10 mouse cellular contexts compared by ENCODE assay signal in the genomic region with DNA sequence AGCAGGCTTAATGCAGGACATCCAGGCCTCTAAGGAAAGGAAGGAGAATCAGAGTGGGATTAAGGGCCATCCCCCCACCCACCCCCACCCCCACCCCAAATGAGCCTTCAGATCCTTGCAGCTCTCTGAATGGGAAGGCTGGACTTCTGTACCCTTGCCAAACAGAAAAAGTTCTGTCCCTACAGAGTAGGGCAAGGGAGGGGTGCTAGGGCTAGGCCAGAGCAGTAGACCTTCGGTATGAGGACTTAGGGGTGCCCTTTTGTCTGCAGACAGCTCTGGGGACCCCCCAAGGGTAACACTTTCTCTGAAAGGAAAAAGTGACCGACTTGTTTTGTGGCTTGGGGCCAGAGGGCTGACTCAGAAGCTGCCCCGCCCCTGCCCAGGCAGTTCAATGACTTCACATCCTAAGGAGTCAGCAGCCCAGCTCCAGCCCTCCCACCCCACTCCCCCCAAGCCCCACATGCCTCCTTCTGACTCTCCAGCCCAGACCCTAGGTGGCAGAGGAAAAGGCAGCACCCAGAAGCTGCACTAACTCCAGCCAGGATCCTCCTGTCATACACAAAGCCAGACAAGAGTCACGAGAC.
A peak's percentile ranks its signal among the peaks of the same experiment; 100 is the strongest.
DNase-seq lines count a peak whose midpoint lies in the region; ATAC-seq lines count a peak whose summit lies in the region.
"Had no signal": no experiment of that assay in that cellular context is flagged by ENCODE, and none has a peak within 500 bp of the region (broad histone marks: within the 10 kb centered on the region; RNA-seq: fewer than 3 reads in every experiment).

No protein-coding gene starts in this region.

- peaks cover 2% of the 10 kb centered on the region; the same call in 1 of the 2 replicates for H3K4me1 ChIP-seq in forebrain, embryonic 14.5 days (ENCODE audit: control insufficient read depth, insufficient read depth, low read length)
- H3K4me1 ChIP-seq in forebrain, embryonic 16.5 days (replicated peaks; ENCODE audit: control insufficient read depth, insufficient read depth, low read length), result no peaks in the 10 kb centered on the region; the same call in 1 of the 2 replicates
- peaks cover 55% of the 10 kb centered on the region for H3K4me1 ChIP-seq in embryonic facial prominence, embryonic 15.5 days
- peaks cover 4% of the 10 kb centered on the region for H3K4me1 ChIP-seq in hindbrain, embryonic 16.5 days (ENCODE audit: control insufficient read depth, insufficient read depth, low read depth, low read length)
- H3K4me1 ChIP-seq in lung, embryonic 16.5 days (replicated peaks; ENCODE audit: control insufficient read depth, insufficient read depth, low read length), result peaks cover 62% of the 10 kb centered on the region

- no peaks in the 10 kb centered on the region for H3K36me3 ChIP-seq in forebrain, embryonic 14.5 days (ENCODE audit: control insufficient read depth, insufficient read depth, low read length)
- no peaks in the 10 kb centered on the region for H3K36me3 ChIP-seq in forebrain, embryonic 16.5 days (ENCODE audit: control insufficient read depth, insufficient read depth)
- peaks cover 26% of the 10 kb centered on the region for H3K36me3 ChIP-seq in embryonic facial prominence, embryonic 15.5 days
- no peaks in the 10 kb centered on the region for H3K36me3 ChIP-seq in hindbrain, embryonic 16.5 days (ENCODE audit: control insufficient read depth, insufficient read depth, low read length)
- H3K36me3 ChIP-seq in lung, embryonic 16.5 days (ENCODE audit: control insufficient read depth, insufficient read depth, low read length), result peaks cover 20% of the 10 kb centered on the region

- no peak overlapping the region for H3K27ac ChIP-seq in forebrain, embryonic 14.5 days (ENCODE audit: low read depth, low read length)
- no peak overlapping the region for H3K27ac ChIP-seq in forebrain, embryonic 16.5 days (ENCODE audit: low read length)
- peak overlapping the region; percentile 55 for H3K27ac ChIP-seq in embryonic facial prominence, embryonic 15.5 days (replicated peaks)
- H3K27ac ChIP-seq in hindbrain, embryonic 16.5 days (ENCODE audit: low read depth, low read length), result peak overlapping the region; percentile 50; the same call in 1 of the 2 replicates
- peak overlapping the region; percentile 85 for H3K27ac ChIP-seq in lung, embryonic 16.5 days (ENCODE audit: low read length)
- H3K27ac ChIP-seq: neural tube, embryonic 12.5 days had no signal

- no peaks in the 10 kb centered on the region for H3K27me3 ChIP-seq in forebrain, embryonic 14.5 days (replicated peaks; ENCODE audit: control insufficient read depth, insufficient read depth, low read length)
- H3K27me3 ChIP-seq in forebrain, embryonic 16.5 days (replicated peaks; ENCODE audit: control insufficient read depth, insufficient read depth, low read length), result no peaks in the 10 kb centered on the region
- H3K27me3 ChIP-seq in embryonic facial prominence, embryonic 15.5 days, result no peaks in the 10 kb centered on the region
- H3K27me3 ChIP-seq in hindbrain, embryonic 16.5 days (replicated peaks; ENCODE audit: control insufficient read depth, insufficient read depth, low read length), result no peaks in the 10 kb centered on the region
- no peaks in the 10 kb centered on the region for H3K27me3 ChIP-seq in lung, embryonic 16.5 days (ENCODE audit: control insufficient read depth, insufficient read depth, low read depth, low read length)
- H3K27me3 ChIP-seq: CH12.LX; neural tube, embryonic 12.5 days had no signal

- H3K4me3 ChIP-seq in forebrain, embryonic 14.5 days (ENCODE audit: low read depth, low read length), result no peak overlapping the region
- no peak overlapping the region for H3K4me3 ChIP-seq in forebrain, embryonic 16.5 days (replicated peaks; ENCODE audit: low read length)
- H3K4me3 ChIP-seq in embryonic facial prominence, embryonic 15.5 days (replicated peaks), result no peak overlapping the region
- no peak overlapping the region for H3K4me3 ChIP-seq in hindbrain, embryonic 16.5 days (ENCODE audit: low read length)
- no peak overlapping the region for H3K4me3 ChIP-seq in lung, embryonic 16.5 days (ENCODE audit: low read length)
- H3K4me3 ChIP-seq: neural tube, embryonic 12.5 days had no signal

- no peak overlapping the region for H3K4me2 ChIP-seq in forebrain, embryonic 14.5 days (ENCODE audit: low read length)
- H3K4me2 ChIP-seq in forebrain, embryonic 16.5 days (ENCODE audit: low read length), result no peak overlapping the region
- no peak overlapping the region for H3K4me2 ChIP-seq in embryonic facial prominence, embryonic 15.5 days (replicated peaks)
- H3K4me2 ChIP-seq in hindbrain, embryonic 16.5 days (ENCODE audit: low read length), result no peak overlapping the region
- 0 out of 2 replicates have a peak overlapping the region, but pooled peaks have one; percentile 17 for H3K4me2 ChIP-seq in lung, embryonic 16.5 days (ENCODE audit: low read depth, low read length)
- H3K4me2 ChIP-seq: neural tube, embryonic 12.5 days had no signal

- ATAC-seq in forebrain, embryonic 14.5 days, result 0 out of 2 replicates have a peak, but pooled peaks have one; percentile 12
- ATAC-seq in forebrain, embryonic 16.5 days, result no peak
- no peak for ATAC-seq in embryonic facial prominence, embryonic 15.5 days (ENCODE audit: insufficient number of reproducible peaks, low FRiP score, low TSS enrichment, low read depth)
- peak; percentile 50; the same call in 1 of the 2 replicates for ATAC-seq in hindbrain, embryonic 16.5 days
- peak; percentile 70 for ATAC-seq in lung, embryonic 16.5 days (ENCODE audit: low read depth)
- ATAC-seq in megakaryocyte-erythroid progenitor cell, adult 5-6 weeks (replicated peaks; ENCODE audit: low FRiP score, low TSS enrichment, poor library complexity, severe bottlenecking), result no peak

- WGBS in forebrain, embryonic 14.5 days, result 19% methylated on average over 4 of the region's 4 CpGs
- 21% methylated on average over 4 of the region's 4 CpGs for WGBS in forebrain, embryonic 16.5 days
- WGBS in embryonic facial prominence, embryonic 15.5 days, result 17% methylated on average over 4 of the region's 4 CpGs
- 15% methylated on average over 4 of the region's 4 CpGs for WGBS in hindbrain, embryonic 16.5 days
- 9% methylated on average over 4 of the region's 4 CpGs for WGBS in lung, embryonic 16.5 days

- no peaks in the 10 kb centered on the region for H3K9me3 ChIP-seq in forebrain, embryonic 14.5 days (replicated peaks; ENCODE audit: control insufficient read depth, low read length)
- H3K9me3 ChIP-seq in forebrain, embryonic 16.5 days (ENCODE audit: control insufficient read depth, low read length), result no peaks in the 10 kb centered on the region
- no peaks in the 10 kb centered on the region for H3K9me3 ChIP-seq in embryonic facial prominence, embryonic 15.5 days (replicated peaks)
- no peaks in the 10 kb centered on the region for H3K9me3 ChIP-seq in hindbrain, embryonic 16.5 days (ENCODE audit: control insufficient read depth, low read length)
- H3K9me3 ChIP-seq in lung, embryonic 16.5 days (ENCODE audit: control insufficient read depth, low read length), result no peaks in the 10 kb centered on the region
- H3K9me3 ChIP-seq: neural tube, embryonic 12.5 days had no signal

- H3K9ac ChIP-seq in forebrain, embryonic 14.5 days (ENCODE audit: low read length), result no peak overlapping the region
- no peak overlapping the region for H3K9ac ChIP-seq in forebrain, embryonic 16.5 days (replicated peaks; ENCODE audit: low read depth, low read length)
- no peak overlapping the region for H3K9ac ChIP-seq in embryonic facial prominence, embryonic 15.5 days
- H3K9ac ChIP-seq in hindbrain, embryonic 16.5 days (ENCODE audit: low read depth, low read length), result no peak overlapping the region
- peak overlapping the region; percentile 22; the same call in 1 of the 2 replicates for H3K9ac ChIP-seq in lung, embryonic 16.5 days (ENCODE audit: low read length)
- H3K9ac ChIP-seq: neural tube, embryonic 12.5 days had no signal

- DNase-seq in forebrain, embryonic 14.5 days (ENCODE audit: low spot score), result no peak
- no peak for DNase-seq in right cerebral cortex, postnatal 4 days
- DNase-seq in retina, embryonic 14.5 days (ENCODE audit: low spot score), result no peak

Comparison
In these comparisons a context has a peak if more than half of its experiments do, and no peak if none do; other contexts are left out.
1. ATAC-seq: peak in forebrain, embryonic 14.5 days (single experiment), hindbrain, embryonic 16.5 days (single experiment) and lung, embryonic 16.5 days (single experiment); none in forebrain, embryonic 16.5 days (single experiment), embryonic facial prominence, embryonic 15.5 days (single experiment) and megakaryocyte-erythroid progenitor cell, adult 5-6 weeks (single experiment).
2. H3K27ac ChIP-seq: peak in embryonic facial prominence, embryonic 15.5 days (single experiment), hindbrain, embryonic 16.5 days (single experiment) and lung, embryonic 16.5 days (single experiment); none in forebrain, embryonic 14.5 days (single experiment) and forebrain, embryonic 16.5 days (single experiment).